Mouse (Mus musculus): ENCODE data around the gene Atp5s. TPM values are rescaled to one million over a fixed set of nuclear protein-coding genes. Genes with fewer than 3 reads are reported as not detected.
A peak's percentile ranks its signal among the peaks of the same experiment; 100 is the strongest.

The Atp5s gene
- polyA plus RNA-seq, 1 experiment: 9.3 TPM

DNA sequence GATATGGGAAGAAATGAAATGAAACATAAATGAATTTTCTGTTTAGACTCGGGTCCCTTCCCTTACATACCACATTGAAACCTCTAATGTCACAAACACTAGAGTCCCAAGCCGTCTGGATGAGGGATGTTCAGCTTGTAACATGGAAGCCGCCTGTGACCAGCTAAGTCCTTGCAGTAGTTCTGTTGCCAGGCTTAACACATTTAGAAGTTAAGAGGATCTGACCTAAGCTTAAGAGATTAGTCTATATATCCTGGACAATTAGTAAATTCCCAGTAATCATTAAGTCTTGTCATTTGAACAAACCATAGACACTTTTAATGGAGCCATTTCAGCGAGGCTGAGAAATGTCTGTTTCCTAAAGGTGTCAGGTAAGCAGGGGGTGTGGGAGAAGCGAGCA lies 31.3 kb downstream of the Atp5s start:
- H3K4me3 ChIP-seq: no peak overlapping the region
- no peaks in the 10 kb centered on the region for H3K27me3 ChIP-seq (ENCODE audit: control insufficient read depth, insufficient read depth, insufficient read length)
- no peak overlapping the region for H3K4me2 ChIP-seq (ENCODE audit: low read depth)
- no peak overlapping the region for H3ac ChIP-seq (ENCODE audit: control insufficient read depth, insufficient read length)
- H3K36me3 ChIP-seq (ENCODE audit: control insufficient read depth, insufficient read depth): no peaks in the 10 kb centered on the region
- no peak for TF ChIP-seq CEBPB (IDR thresholded peaks at IDR 0.05; ENCODE audit: insufficient read depth, poor library complexity, severe bottlenecking)
- no peak for TF ChIP-seq MAX (IDR thresholded peaks at IDR 0.05; ENCODE audit: low read depth)
- no peak for TF ChIP-seq TCF12 (IDR thresholded peaks at IDR 0.05; ENCODE audit: insufficient read depth, poor library complexity, severe bottlenecking)
- TF ChIP-seq POLR2AphosphoS2 (IDR thresholded peaks at IDR 0.05; ENCODE audit: insufficient read length, low read depth): no peak
- no peak for TF ChIP-seq USF1 (IDR thresholded peaks at IDR 0.05; ENCODE audit: low read depth)
- no peak for TF ChIP-seq MYOG (IDR thresholded peaks at IDR 0.05; ENCODE audit: control insufficient read depth in 1 of 3, insufficient read depth in 1 of 3, insufficient read length in 2 of 3, low read depth in 2 of 3)
- no peak for TF ChIP-seq E2F4 (IDR thresholded peaks at IDR 0.05; ENCODE audit: insufficient read depth)
- no peak for TF ChIP-seq POLR2A (IDR thresholded peaks at IDR 0.05; ENCODE audit: insufficient read length, low read depth)
- no peak for TF ChIP-seq MYOD1 (IDR thresholded peaks at IDR 0.05; ENCODE audit: control insufficient read depth in 1 of 3, insufficient read length in 2 of 3, low read depth in 2 of 3)
- TF ChIP-seq SRF (IDR thresholded peaks at IDR 0.05; ENCODE audit: control insufficient read depth, insufficient read length, low read depth): no peak
- no peak for TF ChIP-seq TCF3 (IDR thresholded peaks at IDR 0.05; ENCODE audit: insufficient read length, low read depth)
- TF ChIP-seq REST (IDR thresholded peaks at IDR 0.05; ENCODE audit: insufficient read depth, insufficient read length): no peak
- H3K79me2 ChIP-seq (ENCODE audit: control insufficient read depth, insufficient read depth): no peaks in the 10 kb centered on the region

DNA sequence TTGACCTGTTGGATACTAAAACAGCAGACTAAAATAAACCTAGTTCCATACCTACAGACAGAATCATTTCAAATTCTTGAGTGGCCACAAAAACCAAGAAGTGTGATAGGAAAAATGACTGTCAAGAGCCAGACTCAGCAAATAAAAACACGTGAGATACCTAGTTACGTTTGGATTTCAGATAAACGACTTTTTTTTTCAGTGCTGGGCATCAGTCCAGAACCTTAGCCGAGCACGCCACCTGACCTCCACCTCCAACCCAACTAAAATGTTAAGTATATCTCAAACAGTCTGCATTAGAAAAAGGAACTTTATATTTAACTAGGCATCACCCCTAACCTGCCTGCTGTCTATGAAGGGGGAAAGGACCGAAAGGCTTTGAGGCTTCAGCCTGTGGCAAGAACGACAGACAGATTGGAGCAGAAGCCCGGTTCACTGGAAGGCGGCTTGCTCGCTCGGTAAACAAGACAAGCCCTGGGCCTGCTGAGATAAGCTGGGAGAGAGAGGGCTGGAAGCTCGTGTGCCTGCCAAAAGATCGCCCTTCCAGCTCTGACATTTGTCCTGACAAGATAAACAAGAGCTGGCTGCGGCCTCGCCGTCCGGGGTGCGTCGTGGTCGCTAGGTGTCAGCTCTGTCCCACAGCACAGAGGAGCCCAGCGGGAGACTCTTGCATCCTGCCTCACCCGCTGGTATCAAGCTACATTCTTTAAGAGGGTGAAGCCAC lies 32.8 kb downstream of the Atp5s start:
- no peak for TF ChIP-seq USF1 (IDR thresholded peaks at IDR 0.05; ENCODE audit: low read depth)
- no peak for TF ChIP-seq POLR2A (IDR thresholded peaks at IDR 0.05; ENCODE audit: insufficient read length, low read depth)
- TF ChIP-seq TCF3 (IDR thresholded peaks at IDR 0.05; ENCODE audit: insufficient read length, low read depth): no peak
- no peak for TF ChIP-seq E2F4 (IDR thresholded peaks at IDR 0.05; ENCODE audit: insufficient read depth)
- no peak for TF ChIP-seq POLR2AphosphoS2 (IDR thresholded peaks at IDR 0.05; ENCODE audit: insufficient read length, low read depth)
- TF ChIP-seq MYOG (IDR thresholded peaks at IDR 0.05; ENCODE audit: control insufficient read depth in 1 of 3, insufficient read depth in 1 of 3, insufficient read length in 2 of 3, low read depth in 2 of 3): no peak
- no peak for TF ChIP-seq REST (IDR thresholded peaks at IDR 0.05; ENCODE audit: insufficient read depth, insufficient read length)
- TF ChIP-seq SRF (IDR thresholded peaks at IDR 0.05; ENCODE audit: control insufficient read depth, insufficient read length, low read depth): no peak
- TF ChIP-seq CEBPB (IDR thresholded peaks at IDR 0.05; ENCODE audit: insufficient read depth, poor library complexity, severe bottlenecking): no peak
- TF ChIP-seq TCF12 (IDR thresholded peaks at IDR 0.05; ENCODE audit: insufficient read depth, poor library complexity, severe bottlenecking): no peak
- no peak for TF ChIP-seq MYOD1 (IDR thresholded peaks at IDR 0.05; ENCODE audit: control insufficient read depth in 1 of 3, insufficient read length in 2 of 3, low read depth in 2 of 3)
- no peak for TF ChIP-seq MAX (IDR thresholded peaks at IDR 0.05; ENCODE audit: low read depth)
- no peaks in the 10 kb centered on the region for H3K27me3 ChIP-seq (ENCODE audit: control insufficient read depth, insufficient read depth, insufficient read length)
- no peaks in the 10 kb centered on the region for H3K36me3 ChIP-seq (ENCODE audit: control insufficient read depth, insufficient read depth)
- no peak overlapping the region for H3ac ChIP-seq (ENCODE audit: control insufficient read depth, insufficient read length)
- peak overlapping the region; percentile 60 for H3K4me2 ChIP-seq (ENCODE audit: low read depth)
- no peak overlapping the region for H3K4me3 ChIP-seq
- H3K79me2 ChIP-seq (ENCODE audit: control insufficient read depth, insufficient read depth): no peaks in the 10 kb centered on the region

DNA sequence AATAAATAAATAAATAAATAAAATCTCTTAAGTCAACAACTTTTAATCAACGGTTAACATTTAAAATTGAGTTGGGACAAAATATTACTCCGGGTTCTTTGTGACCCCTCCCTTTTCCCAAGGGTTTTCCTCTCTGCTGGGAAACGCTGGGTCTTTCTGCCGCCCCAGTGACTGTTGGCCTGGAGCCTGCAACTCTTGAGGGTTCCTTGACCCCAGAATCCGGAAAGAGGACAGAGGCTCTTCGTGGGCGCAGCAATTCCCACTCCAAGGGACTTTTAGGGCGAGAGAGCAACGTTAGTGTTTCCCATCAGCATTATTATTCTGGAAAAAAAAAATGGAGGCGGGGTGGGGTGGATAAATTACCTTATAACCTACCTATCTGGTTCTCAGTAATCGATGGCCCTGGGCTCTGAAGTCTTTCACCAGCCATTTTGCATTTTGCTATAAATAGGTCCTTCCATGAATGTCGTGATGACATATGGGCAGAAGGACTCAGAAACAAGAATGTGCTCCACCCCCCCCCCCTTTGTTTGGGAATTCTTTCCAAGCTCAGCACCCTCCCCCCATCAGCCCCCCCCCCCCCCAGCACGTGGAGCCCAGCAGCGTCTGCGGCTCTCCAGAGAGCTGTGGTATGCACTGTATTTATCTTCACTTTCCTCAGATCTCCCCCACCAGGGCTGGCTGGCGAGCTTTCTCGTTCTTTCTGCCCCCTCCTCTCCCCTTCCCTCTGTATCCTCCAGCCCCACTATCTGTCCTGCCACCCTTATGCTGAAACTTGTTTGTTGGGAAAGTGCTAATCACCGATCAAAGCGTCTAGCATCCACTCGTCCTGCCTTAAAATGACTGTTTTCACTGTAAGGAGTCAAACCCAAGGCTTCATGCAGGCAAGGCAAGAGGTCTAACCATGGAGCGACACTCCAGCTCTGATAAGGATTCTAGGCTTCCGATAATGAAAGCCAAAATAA lies 33.8 kb downstream of the Atp5s start:
- no peaks in the 10 kb centered on the region for H3K36me3 ChIP-seq (ENCODE audit: control insufficient read depth, insufficient read depth)
- H3K4me2 ChIP-seq (ENCODE audit: low read depth): peak overlapping the region; percentile 56
- no peak overlapping the region for H3K4me3 ChIP-seq
- no peaks in the 10 kb centered on the region for H3K27me3 ChIP-seq (ENCODE audit: control insufficient read depth, insufficient read depth, insufficient read length)
- no peaks in the 10 kb centered on the region for H3K79me2 ChIP-seq (ENCODE audit: control insufficient read depth, insufficient read depth)
- TF ChIP-seq REST (IDR thresholded peaks at IDR 0.05; ENCODE audit: insufficient read depth, insufficient read length) (no peak), TCF3 (IDR thresholded peaks at IDR 0.05; ENCODE audit: insufficient read length, low read depth) (no peak), E2F4 (IDR thresholded peaks at IDR 0.05; ENCODE audit: insufficient read depth) (no peak), MYOD1 (IDR thresholded peaks at IDR 0.05; ENCODE audit: control insufficient read depth in 1 of 3, insufficient read length in 2 of 3, low read depth in 2 of 3) (no peak), MAX (IDR thresholded peaks at IDR 0.05; ENCODE audit: low read depth) (no peak), TCF12 (IDR thresholded peaks at IDR 0.05; ENCODE audit: insufficient read depth, poor library complexity, severe bottlenecking) (no peak), CEBPB (IDR thresholded peaks at IDR 0.05; ENCODE audit: insufficient read depth, poor library complexity, severe bottlenecking) (no peak), POLR2A (IDR thresholded peaks at IDR 0.05; ENCODE audit: insufficient read length, low read depth) (no peak), USF1 (IDR thresholded peaks at IDR 0.05; ENCODE audit: low read depth) (no peak), POLR2AphosphoS2 (IDR thresholded peaks at IDR 0.05; ENCODE audit: insufficient read length, low read depth) (no peak), SRF (IDR thresholded peaks at IDR 0.05; ENCODE audit: control insufficient read depth, insufficient read length, low read depth) (no peak), MYOG (IDR thresholded peaks at IDR 0.05; ENCODE audit: control insufficient read depth in 1 of 3, insufficient read depth in 1 of 3, insufficient read length in 2 of 3, low read depth in 2 of 3) (no peak)
- H3ac ChIP-seq (ENCODE audit: control insufficient read depth, insufficient read length): no peak overlapping the region

DNA sequence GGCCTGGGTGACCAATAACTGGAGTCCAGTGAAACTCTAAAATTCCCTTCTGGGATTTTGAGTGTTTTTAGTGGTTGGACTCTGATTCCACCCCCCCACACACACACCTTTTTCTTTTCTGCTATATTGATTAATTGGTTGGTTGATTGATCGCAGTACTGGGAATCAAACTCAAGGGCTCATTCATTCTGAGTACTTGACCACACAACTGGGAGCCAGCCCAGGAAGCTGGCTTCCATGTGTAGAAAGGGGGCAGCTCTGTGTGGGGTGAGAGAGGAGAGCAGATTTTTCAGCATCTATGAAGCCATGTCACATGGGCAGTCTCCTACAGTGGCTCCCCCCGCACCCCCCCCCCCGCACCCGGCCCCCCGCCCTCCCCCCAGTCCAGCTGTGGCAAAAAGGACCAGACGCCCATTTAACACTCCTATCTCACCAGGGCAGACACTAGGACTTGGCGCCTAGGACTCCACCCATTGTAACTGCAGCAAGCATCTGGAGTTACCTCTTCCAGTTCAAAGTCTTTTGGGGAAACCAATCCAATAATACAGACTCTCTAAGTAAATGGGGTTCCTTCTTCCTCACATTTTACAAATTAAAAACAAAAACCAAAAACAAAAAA lies 34.6 kb downstream of the Atp5s start:
- Histone ChIP-seq H3K27me3 (ENCODE audit: control insufficient read depth, insufficient read depth, insufficient read length) (no peaks in the 10 kb centered on the region), H3K79me2 (ENCODE audit: control insufficient read depth, insufficient read depth) (no peaks in the 10 kb centered on the region), H3K4me2 (ENCODE audit: low read depth) (no peak overlapping the region), H3K36me3 (ENCODE audit: control insufficient read depth, insufficient read depth) (no peaks in the 10 kb centered on the region), H3ac (ENCODE audit: control insufficient read depth, insufficient read length) (no peak overlapping the region), H3K4me3 (no peak overlapping the region)
- TF ChIP-seq MYOG (IDR thresholded peaks at IDR 0.05; ENCODE audit: control insufficient read depth in 1 of 3, insufficient read depth in 1 of 3, insufficient read length in 2 of 3, low read depth in 2 of 3) (no peak), SRF (IDR thresholded peaks at IDR 0.05; ENCODE audit: control insufficient read depth, insufficient read length, low read depth) (no peak), POLR2A (IDR thresholded peaks at IDR 0.05; ENCODE audit: insufficient read length, low read depth) (no peak), MAX (IDR thresholded peaks at IDR 0.05; ENCODE audit: low read depth) (no peak), E2F4 (IDR thresholded peaks at IDR 0.05; ENCODE audit: insufficient read depth) (no peak), TCF3 (IDR thresholded peaks at IDR 0.05; ENCODE audit: insufficient read length, low read depth) (no peak), POLR2AphosphoS2 (IDR thresholded peaks at IDR 0.05; ENCODE audit: insufficient read length, low read depth) (no peak), TCF12 (IDR thresholded peaks at IDR 0.05; ENCODE audit: insufficient read depth, poor library complexity, severe bottlenecking) (no peak), USF1 (IDR thresholded peaks at IDR 0.05; ENCODE audit: low read depth) (no peak), MYOD1 (IDR thresholded peaks at IDR 0.05; ENCODE audit: control insufficient read depth in 1 of 3, insufficient read length in 2 of 3, low read depth in 2 of 3) (no peak), REST (IDR thresholded peaks at IDR 0.05; ENCODE audit: insufficient read depth, insufficient read length) (no peak)
